Mouse (Mus musculus): ENCODE measurements around the gene Abcg5. TPM values are rescaled to one million over a fixed set of nuclear protein-coding genes. Genes with fewer than 3 reads are reported as not detected.

Abcg5 gene
- polyA plus RNA-seq, 1 experiment from 2014 or later, result 1.1 TPM

DNA sequence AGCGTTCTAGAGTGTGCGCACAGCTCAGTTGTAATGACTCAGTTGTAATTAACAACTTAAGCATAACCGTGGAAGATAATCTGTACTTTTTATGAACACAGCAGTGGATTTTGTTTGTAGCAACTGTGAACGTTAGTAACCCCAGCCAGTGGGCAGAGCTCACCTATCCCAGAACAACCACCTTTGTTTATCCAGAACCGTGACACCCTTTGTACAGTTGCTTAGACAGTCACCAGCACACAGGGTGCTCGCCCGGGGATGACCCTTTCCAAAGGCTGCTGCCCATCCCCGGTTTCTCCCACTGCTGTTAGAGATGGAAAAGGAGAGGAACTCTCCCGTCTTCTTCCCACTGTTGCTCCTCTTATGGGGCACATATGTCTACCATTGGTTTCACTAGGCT is 29.3 kb downstream of the Abcg5 start:
- H3K9me3 ChIP-seq (replicated peaks), result no peaks in the 10 kb centered on the region
- DNase-seq (ENCODE audit: low spot score), result no peak
- no peaks in the 10 kb centered on the region for H3K27me3 ChIP-seq (ENCODE audit: low read depth, poor library complexity, severe bottlenecking)
- H3K36me3 ChIP-seq, result peaks cover 13% of the 10 kb centered on the region; the same call in 1 of the 2 replicates
- H3K4me1 ChIP-seq, result peaks cover 28% of the 10 kb centered on the region
- 93% methylated on average over 9 of the region's 9 CpGs for WGBS
- H3K27ac ChIP-seq, result no peak overlapping the region
- no peak overlapping the region for H3K4me3 ChIP-seq

DNA sequence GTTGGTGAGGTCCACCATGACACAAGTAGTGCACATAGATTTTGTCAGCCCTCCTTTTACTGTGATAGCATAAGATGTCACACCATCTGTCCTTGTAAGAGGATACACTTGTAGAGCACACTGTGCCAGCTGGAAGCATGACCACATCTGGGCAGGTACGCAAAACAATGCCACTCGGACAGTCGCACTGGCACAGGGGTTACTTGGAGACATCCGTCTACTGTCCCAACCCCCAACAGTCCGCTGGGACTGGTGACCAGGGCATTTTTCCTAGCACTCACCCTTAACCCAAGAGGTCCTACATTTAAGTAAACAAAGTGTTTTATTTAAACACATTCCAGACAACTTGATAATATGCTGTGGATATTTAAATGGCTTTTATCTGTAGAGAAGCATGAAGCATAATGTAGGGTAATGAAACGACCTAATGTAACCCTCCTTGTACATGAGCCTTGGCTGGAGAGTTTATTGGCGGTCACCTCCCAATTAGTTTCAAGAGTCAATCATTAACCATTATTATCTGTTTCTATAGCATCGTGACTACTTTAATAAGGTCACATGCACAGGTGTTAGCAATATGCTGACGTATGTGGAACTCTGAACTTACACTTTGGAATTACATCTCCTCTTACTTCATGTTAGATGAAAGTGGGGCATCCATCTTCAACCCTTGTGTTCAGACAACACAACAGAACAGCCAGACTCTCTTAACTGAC is 32.4 kb downstream of the Abcg5 start:
- no peak overlapping the region for H3K4me3 ChIP-seq
- H3K9me3 ChIP-seq (replicated peaks), result no peaks in the 10 kb centered on the region
- WGBS, result 91% methylated on average over 9 of the region's 9 CpGs
- H3K4me1 ChIP-seq, result peaks cover 11% of the 10 kb centered on the region
- H3K36me3 ChIP-seq, result peaks cover 13% of the 10 kb centered on the region; the same call in 1 of the 2 replicates
- H3K27ac ChIP-seq, result no peak overlapping the region
- no peaks in the 10 kb centered on the region for H3K27me3 ChIP-seq (ENCODE audit: low read depth, poor library complexity, severe bottlenecking)
- no peak for DNase-seq (ENCODE audit: low spot score)

DNA sequence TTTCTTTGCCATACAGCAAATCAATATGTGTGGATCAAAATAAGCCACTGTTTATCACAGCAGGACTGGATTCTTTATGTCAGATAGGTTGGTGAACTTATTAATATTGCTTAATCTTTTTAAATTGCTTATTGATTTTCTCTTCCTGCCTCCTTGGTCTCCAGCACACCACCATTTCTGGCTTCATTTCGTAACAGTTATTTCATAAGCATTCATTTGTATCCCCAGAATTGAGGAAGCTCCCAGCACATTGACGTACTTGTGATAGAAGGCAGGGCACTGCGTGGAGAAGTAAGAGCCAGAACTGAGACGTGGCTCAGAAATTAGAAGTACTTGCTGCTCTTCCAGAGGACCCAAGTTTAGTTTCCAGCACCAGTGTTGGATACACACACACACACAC is 35.2 kb downstream of the Abcg5 start:
- no peak overlapping the region for H3K27ac ChIP-seq
- H3K36me3 ChIP-seq, result peaks cover 7% of the 10 kb centered on the region; the same call in 1 of the 2 replicates
- H3K9me3 ChIP-seq (replicated peaks), result no peaks in the 10 kb centered on the region
- H3K4me3 ChIP-seq, result no peak overlapping the region
- peaks cover 35% of the 10 kb centered on the region for H3K4me1 ChIP-seq
- WGBS, result 96% methylated on average over 4 of the region's 4 CpGs
- H3K27me3 ChIP-seq (ENCODE audit: low read depth, poor library complexity, severe bottlenecking), result no peaks in the 10 kb centered on the region
- no peak for DNase-seq (ENCODE audit: low spot score)

DNA sequence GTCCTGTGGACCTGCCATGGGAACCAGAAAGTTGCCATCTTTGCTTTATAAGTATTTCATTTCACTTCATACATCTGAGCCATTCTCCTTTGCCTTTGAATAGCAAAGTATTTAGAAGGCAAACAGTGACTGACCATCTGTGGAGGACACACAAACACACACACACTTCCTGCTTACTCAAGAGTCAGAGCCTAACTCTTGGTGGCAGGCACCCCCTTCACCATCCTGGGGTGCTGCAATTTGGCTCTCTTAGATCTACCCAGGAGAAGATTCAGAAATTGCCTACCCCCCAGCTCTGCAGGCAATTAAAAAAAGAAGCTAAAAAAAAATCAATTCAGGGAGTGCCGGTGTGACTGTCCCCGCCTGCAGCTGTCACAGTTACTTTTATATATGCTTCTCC is 36.3 kb downstream of the Abcg5 start:
- H3K9me3 ChIP-seq (replicated peaks), result no peaks in the 10 kb centered on the region
- H3K27me3 ChIP-seq (ENCODE audit: low read depth, poor library complexity, severe bottlenecking), result no peaks in the 10 kb centered on the region
- H3K36me3 ChIP-seq, result peaks cover 5% of the 10 kb centered on the region; the same call in 1 of the 2 replicates
- no peak overlapping the region for H3K4me3 ChIP-seq
- 56% methylated on average over 2 of the region's 2 CpGs for WGBS
- H3K4me1 ChIP-seq, result peaks cover 35% of the 10 kb centered on the region
- no peak overlapping the region for H3K27ac ChIP-seq
- DNase-seq (ENCODE audit: low spot score), result no peak

DNA sequence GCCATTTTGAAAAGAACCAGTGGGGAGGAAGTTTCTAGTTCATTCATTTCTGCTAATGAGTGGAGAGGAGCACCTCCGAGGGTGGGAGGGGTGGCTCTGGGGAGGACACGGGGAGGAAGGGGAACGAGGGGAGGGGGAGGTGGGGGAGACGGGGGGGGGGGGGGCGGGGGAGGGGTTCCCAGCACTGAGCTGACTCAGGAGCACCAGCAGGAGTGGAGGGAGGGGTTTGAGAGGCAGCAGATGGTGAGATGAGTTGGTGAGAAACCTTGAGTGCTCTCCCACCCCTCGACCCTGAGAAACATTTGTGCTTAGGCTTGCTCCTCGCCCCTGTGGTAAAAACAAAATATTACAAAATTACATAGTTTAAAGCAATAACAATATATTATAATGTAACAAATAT is 36.9 kb downstream of the Abcg5 start:
- Histone ChIP-seq H3K9me3 (replicated peaks) (no peaks in the 10 kb centered on the region), H3K36me3 (peaks cover 7% of the 10 kb centered on the region; the same call in 1 of the 2 replicates), H3K27me3 (ENCODE audit: low read depth, poor library complexity, severe bottlenecking) (no peaks in the 10 kb centered on the region), H3K4me1 (peaks cover 35% of the 10 kb centered on the region), H3K4me3 (no peak overlapping the region), H3K27ac (peak overlapping the region; percentile 44; the same call in 1 of the 2 replicates)
- WGBS, result 38% methylated on average over 2 of the region's 7 CpGs
- no peak for DNase-seq (ENCODE audit: low spot score)

DNA sequence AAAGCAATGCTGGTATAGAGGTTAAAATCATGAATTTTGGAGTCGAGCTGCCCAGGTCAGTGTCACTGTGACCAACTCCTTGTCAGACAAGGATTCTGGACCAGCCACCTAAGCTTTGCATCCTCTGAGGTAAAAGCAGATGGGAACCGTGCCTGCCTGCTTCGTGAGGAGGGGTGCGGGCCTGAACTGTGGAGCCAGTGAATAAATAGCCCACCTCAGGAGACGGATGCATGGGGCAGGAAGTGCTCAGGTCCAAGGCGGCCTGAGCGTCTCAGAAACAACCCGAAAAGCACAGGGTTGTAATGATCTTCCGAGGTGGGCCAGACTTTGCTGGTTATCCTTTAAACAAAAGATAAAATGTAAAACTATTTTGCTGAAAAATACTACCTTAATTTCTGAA is 37.7 kb downstream of the Abcg5 start:
- Histone ChIP-seq H3K27me3 (ENCODE audit: low read depth, poor library complexity, severe bottlenecking) (no peaks in the 10 kb centered on the region), H3K4me3 (no peak overlapping the region), H3K4me1 (peaks cover 36% of the 10 kb centered on the region), H3K27ac (peak overlapping the region; percentile 77), H3K36me3 (0 out of 2 replicates have a peak, but pooled peaks cover 4% of the 10 kb centered on the region), H3K9me3 (replicated peaks) (no peaks in the 10 kb centered on the region)
- WGBS, result 30% methylated on average over 9 of the region's 9 CpGs
- no peak for DNase-seq (ENCODE audit: low spot score)

DNA sequence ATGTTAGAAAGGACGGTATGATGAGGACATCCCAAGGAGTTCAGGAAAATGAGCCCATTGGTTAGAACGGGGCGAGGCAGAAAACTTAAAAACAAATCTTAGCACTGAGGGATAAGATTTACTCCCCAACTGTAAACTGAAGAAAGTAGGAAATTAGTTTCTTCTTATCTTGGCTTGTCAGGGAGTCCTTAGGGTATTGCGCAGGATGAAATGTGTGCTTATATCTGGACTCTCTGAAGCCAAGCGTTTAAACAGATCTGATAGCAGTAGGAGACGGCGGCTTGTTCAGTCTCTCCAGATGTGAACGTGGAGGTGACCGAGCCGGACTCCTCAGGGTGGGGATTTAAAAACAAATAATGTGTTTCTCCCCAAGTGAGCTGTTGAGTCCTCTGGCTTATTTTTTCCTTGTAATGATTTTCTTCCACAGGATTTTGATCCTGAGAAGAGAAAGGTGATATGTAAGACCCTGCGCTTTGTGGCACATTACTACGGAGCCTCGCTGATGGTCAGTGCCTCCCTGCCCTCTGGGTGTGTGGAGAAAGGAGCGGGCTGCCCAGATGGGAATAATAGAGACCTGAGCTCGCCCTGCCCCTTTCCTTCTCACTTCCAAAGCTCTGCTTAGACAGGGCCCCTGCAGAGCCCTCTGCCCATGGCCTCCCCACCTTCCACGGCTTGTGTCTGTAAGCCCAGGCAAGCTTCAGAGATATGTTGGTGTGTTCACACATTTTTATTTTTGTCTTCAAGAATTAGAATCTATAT is 38.3 kb downstream of the Abcg5 start:
- Histone ChIP-seq H3K36me3 (0 out of 2 replicates have a peak, but pooled peaks cover 2% of the 10 kb centered on the region), H3K27ac (peak overlapping the region; percentile 77), H3K4me1 (peaks cover 40% of the 10 kb centered on the region), H3K27me3 (ENCODE audit: low read depth, poor library complexity, severe bottlenecking) (no peaks in the 10 kb centered on the region), H3K9me3 (replicated peaks) (no peaks in the 10 kb centered on the region), H3K4me3 (no peak overlapping the region; the same call in 1 of the 2 replicates)
- DNase-seq (ENCODE audit: low spot score), result peak; percentile 56
- 48% methylated on average over 16 of the region's 16 CpGs for WGBS

DNA sequence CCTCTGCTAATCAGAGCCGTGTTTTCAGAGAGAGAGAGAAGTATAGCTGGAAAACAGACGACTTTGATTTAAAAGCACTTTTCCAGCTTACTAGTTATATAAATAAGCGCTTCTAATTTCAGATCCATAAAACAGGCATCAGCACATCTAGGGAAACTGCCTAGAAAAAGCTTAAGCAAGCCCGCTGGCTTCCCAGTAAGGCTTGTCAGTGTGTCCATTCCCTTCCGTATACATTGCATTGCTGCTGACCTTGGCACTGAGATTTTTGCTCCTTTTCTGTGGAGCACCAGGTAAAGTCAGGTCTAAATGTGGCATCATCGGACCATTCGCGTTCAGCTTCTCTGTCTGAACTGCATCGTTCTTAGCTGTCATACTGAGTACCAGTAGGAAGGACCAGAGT is 40.5 kb downstream of the Abcg5 start:
- Histone ChIP-seq H3K27me3 (ENCODE audit: low read depth, poor library complexity, severe bottlenecking) (no peaks in the 10 kb centered on the region), H3K27ac (no peak overlapping the region), H3K36me3 (0 out of 2 replicates have a peak, but pooled peaks cover 2% of the 10 kb centered on the region), H3K4me3 (no peak overlapping the region), H3K4me1 (peaks cover 43% of the 10 kb centered on the region), H3K9me3 (replicated peaks) (no peaks in the 10 kb centered on the region)
- WGBS, result 94% methylated on average over 9 of the region's 9 CpGs
- no peak for DNase-seq (ENCODE audit: low spot score)

DNA sequence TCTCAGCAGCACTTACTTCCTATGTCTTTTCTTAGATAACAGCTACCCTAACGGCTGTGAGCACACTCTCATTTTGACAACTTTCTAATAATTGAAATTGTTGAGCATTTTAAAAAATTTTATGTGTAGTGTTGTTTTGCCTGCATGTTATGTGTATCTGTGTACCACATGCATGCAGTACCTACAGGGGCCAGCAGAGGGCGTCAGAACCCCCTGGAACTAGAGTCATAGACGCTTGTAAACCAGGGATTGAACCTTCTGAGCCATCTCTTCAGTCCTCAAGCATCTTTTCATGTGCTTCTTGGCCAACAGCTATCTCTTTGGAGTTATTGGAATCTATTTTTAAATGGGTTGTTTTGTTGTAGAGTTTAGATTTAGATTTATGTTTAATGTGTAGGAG is 40.9 kb downstream of the Abcg5 start:
- H3K27ac ChIP-seq, result no peak overlapping the region
- no peaks in the 10 kb centered on the region for H3K27me3 ChIP-seq (ENCODE audit: low read depth, poor library complexity, severe bottlenecking)
- WGBS, result 33% methylated on average over 3 of the region's 3 CpGs
- no peak overlapping the region for H3K4me3 ChIP-seq
- H3K36me3 ChIP-seq, result 0 out of 2 replicates have a peak, but pooled peaks cover 2% of the 10 kb centered on the region
- H3K4me1 ChIP-seq, result peaks cover 43% of the 10 kb centered on the region
- peak; percentile 69 for DNase-seq (ENCODE audit: low spot score)
- H3K9me3 ChIP-seq (replicated peaks), result no peaks in the 10 kb centered on the region

DNA sequence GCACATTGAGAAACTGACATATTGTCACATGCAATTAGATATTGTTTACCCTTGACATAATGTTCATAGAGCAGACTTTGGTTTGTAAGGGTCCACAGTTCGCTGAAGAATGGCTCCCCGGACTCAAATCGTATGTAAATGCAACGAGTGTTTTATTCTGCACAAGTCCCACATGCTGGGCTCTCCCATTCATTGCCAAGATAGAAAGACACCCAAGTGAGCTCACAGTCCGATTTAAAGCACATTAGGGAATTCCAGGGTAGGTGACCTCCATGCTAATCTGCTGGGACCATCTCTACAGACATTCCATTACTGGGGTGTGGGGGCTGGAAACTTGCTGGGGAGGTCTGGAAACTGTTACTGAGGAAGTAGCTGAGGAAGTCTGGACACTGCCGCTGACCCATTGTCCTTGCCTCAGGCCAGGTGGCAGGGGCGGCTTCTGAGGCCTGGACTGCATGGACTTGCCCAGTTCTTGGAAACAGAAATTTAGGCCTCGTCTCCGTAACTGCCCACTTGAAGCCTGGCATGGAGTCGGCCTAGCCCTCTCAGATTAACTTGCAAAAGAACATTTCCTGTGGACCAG is 42.9 kb downstream of the Abcg5 start:
- peaks cover 30% of the 10 kb centered on the region for H3K4me1 ChIP-seq
- H3K4me3 ChIP-seq, result no peak overlapping the region
- H3K36me3 ChIP-seq, result 0 out of 2 replicates have a peak, but pooled peaks cover 2% of the 10 kb centered on the region
- no peak overlapping the region for H3K27ac ChIP-seq
- H3K9me3 ChIP-seq (replicated peaks), result no peaks in the 10 kb centered on the region
- 79% methylated on average over 10 of the region's 10 CpGs for WGBS
- H3K27me3 ChIP-seq (ENCODE audit: low read depth, poor library complexity, severe bottlenecking), result no peaks in the 10 kb centered on the region
- no peak for DNase-seq (ENCODE audit: low spot score)

DNA sequence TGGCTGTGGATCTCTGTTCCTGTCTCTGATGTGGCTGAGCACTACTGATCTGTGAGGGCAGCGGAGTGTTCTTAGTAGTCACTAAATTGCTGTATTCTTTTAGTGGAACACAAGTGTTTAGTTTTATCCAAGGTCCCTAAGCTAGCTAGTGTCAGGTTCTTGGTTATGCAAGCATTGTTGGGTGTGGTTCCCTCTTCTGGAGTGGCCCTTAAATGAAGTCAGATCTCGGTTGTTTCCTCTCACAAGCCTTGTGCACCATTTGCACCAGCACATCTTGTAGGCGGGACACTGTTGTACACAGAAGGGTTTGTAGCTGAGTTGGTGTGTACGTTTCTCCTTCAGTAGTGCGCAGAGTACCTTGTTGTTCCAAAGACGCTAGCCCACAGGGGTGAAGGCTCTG is 44.8 kb downstream of the Abcg5 start:
- Histone ChIP-seq H3K9me3 (replicated peaks) (no peaks in the 10 kb centered on the region), H3K4me3 (no peak overlapping the region), H3K27me3 (ENCODE audit: low read depth, poor library complexity, severe bottlenecking) (no peaks in the 10 kb centered on the region), H3K27ac (no peak overlapping the region), H3K36me3 (0 out of 2 replicates have a peak, but pooled peaks cover 4% of the 10 kb centered on the region), H3K4me1 (peaks cover 14% of the 10 kb centered on the region)
- 96% methylated on average over 6 of the region's 6 CpGs for WGBS
- no peak for DNase-seq (ENCODE audit: low spot score)

DNA sequence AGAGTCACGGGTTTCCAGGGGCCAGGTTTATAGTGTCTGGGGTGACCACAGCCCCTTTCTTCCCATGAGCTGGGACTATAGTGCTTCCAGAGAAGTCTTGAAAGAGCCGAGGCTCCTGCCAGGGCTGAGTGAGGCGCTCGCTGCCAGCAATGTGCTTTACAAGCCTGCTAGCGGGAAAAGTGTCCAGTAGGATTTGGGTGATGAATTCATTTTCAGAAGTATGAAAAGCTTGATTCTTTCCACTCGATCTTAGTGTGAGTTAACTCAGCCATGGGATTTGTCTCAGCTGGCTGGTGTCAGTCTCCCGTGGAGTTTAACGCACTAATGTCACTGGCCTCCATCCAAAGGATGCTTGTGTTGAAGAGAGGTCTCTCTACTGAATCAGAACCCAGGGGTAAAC is 46.5 kb downstream of the Abcg5 start:
- Histone ChIP-seq H3K4me3 (no peak overlapping the region), H3K36me3 (0 out of 2 replicates have a peak, but pooled peaks cover 3% of the 10 kb centered on the region), H3K27ac (peak overlapping the region; percentile 21), H3K27me3 (ENCODE audit: low read depth, poor library complexity, severe bottlenecking) (no peaks in the 10 kb centered on the region), H3K4me1 (peaks cover 13% of the 10 kb centered on the region), H3K9me3 (replicated peaks) (no peaks in the 10 kb centered on the region)
- DNase-seq (ENCODE audit: low spot score), result no peak
- 66% methylated on average over 8 of the region's 8 CpGs for WGBS

DNA sequence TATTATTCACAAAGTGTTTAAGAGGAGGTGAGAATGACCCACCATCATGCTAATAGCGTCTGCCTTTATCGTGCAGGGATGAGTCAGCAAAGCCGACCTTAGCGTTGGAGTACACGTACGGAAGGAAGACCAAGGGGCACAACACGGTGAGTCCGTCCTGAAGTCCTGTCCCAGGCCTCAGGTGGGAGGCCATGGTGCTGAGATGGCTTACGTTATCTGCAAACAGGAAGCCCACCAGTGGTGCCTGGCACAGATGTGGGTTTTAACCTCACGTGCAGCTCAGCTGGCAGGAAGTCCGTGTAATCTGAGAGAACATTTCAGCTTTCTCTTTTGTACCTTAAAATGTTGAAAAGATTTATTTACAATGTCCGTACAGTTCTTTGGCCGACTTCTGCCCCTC is 49.4 kb downstream of the Abcg5 start:
- H3K4me3 ChIP-seq, result no peak overlapping the region
- no peaks in the 10 kb centered on the region for H3K9me3 ChIP-seq (replicated peaks)
- H3K4me1 ChIP-seq, result peaks cover 4% of the 10 kb centered on the region; the same call in 1 of the 2 replicates
- H3K36me3 ChIP-seq, result peaks cover 4% of the 10 kb centered on the region; the same call in 1 of the 2 replicates
- 85% methylated on average over 13 of the region's 13 CpGs for WGBS
- no peaks in the 10 kb centered on the region for H3K27me3 ChIP-seq (ENCODE audit: low read depth, poor library complexity, severe bottlenecking)
- no peak for DNase-seq (ENCODE audit: low spot score)
- H3K27ac ChIP-seq, result no peak overlapping the region

Data from limb, embryonic 10.5 days (tissue).